Mouse (Mus musculus) kidney, adult 2 months (tissue): ENCODE results near the gene Pdilt. TPM values are rescaled to one million over a fixed set of nuclear protein-coding genes. Genes with fewer than 3 reads are reported as not detected.

Experiments
- DNase-seq: peaks from one replicate; pipeline ENCODE4 v3.0.0; 2021
- H3K27ac ChIP-seq: fragments of 200-500 bp; 2 replicates; pipeline ENCODE4 v1.5.1; 2012; ENCODE audit warnings: low read depth, low read length, control low read depth, inconsistent platforms; ENCODE audit not compliant: insufficient read depth
- H3K27me3 ChIP-seq: fragments of 200-500 bp; replicated peaks from 2 replicates; pipeline ENCODE4 v1.6.1; 2012; ENCODE audit warnings: mild to moderate bottlenecking, moderate library complexity, low read length, inconsistent platforms; ENCODE audit not compliant: control insufficient read depth, insufficient read depth
- H3K36me3 ChIP-seq: fragments of 200-500 bp; 2 replicates; pipeline ENCODE4 v1.6.1; 2012; ENCODE audit warnings: mild to moderate bottlenecking, moderate library complexity, low read length, inconsistent platforms; ENCODE audit not compliant: control insufficient read depth, insufficient read depth
- H3K4me1 ChIP-seq: fragments of 200-500 bp; 2 replicates; pipeline ENCODE4 v1.6.1; 2011; ENCODE audit warnings: low read length; ENCODE audit not compliant: control insufficient read depth, insufficient read depth
- H3K4me3 ChIP-seq: fragments of 200-500 bp; 2 replicates; pipeline ENCODE4 v1.5.1; 2011; ENCODE audit warnings: mild to moderate bottlenecking, low read depth, low read length, control low read depth; ENCODE audit not compliant: insufficient read depth
- CTCF ChIP-seq: fragments of 200-500 bp; conservative IDR thresholded peaks from 2 replicates; pipeline ENCODE4 v1.5.1; 2011; ENCODE audit warnings: low read depth, mild to moderate bottlenecking, control low read depth, low read length, moderate library complexity, mixed read lengths; ENCODE audit not compliant: insufficient read depth, insufficient read length
- POLR2A ChIP-seq: fragments of 200-500 bp; IDR thresholded peaks from one replicate; pipeline ENCODE4 v1.6.1; 2011; ENCODE audit warnings: low read depth, low read length, control low read depth
- WGBS: fragments of 180-500 bp; shearing (Covaris S2); methylation state at CpG from one replicate; pipeline ENCODE4 v1.1.7; 2018; 5-methylcytosine and 5-hydroxymethylcytosine counted together
- polyA plus RNA-seq: library from polyadenylated mRNA; depleted of rRNA; stranded (reverse); fragments of >200 nt; gene quantifications from 2 replicates; pipeline ENCODE4 v1.2.3, GENCODE M21; 2012

Gene Pdilt
- polyA plus RNA-seq, 1 experiment, result 2.2 TPM

DNA sequence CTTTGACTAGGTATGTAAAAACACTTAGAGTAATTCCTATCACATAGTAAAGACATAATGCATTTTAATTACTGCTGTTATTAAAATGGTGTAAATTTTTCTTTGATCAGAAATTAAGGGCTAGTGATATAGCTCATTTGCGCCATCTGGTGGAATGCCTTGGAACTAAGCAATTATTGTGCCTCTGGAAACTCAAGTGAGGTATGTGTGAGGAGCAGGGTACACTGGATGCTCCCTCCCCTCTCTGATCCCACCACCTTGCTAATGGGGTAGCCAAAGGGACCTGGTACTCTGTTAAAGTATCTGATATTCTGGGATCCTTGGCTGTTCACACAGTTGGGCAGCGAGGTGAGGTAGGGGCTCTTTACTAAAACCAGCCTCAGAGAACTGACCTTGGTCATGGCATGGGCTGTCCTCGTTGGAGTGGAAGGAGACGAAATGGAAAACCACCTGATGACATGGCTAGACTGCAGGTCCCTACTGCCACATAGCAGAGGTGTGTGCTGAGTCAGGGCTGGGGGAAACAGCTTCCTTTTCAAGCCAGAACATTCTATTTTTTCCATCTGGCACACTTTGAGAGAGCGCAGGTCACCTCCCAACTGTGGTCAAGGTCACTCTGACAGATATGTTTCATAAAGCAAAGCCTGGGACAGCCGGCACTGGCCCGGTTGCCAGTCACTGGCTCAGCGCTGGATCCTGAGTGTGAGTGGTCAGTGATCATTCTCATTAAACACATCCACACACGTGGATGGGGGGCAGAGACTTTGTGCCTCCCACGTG is 7.6 kb downstream of the Pdilt start:
- Histone ChIP-seq H3K27ac (no peak overlapping the region), H3K27me3 (no peaks in the 10 kb centered on the region), H3K4me1 (peaks cover 11% of the 10 kb centered on the region; the same call in 1 of the 2 replicates), H3K4me3 (no peak overlapping the region), H3K36me3 (no peaks in the 10 kb centered on the region)
- peak; percentile 63 for DNase-seq
- WGBS, result 52% methylated on average over 10 of the region's 10 CpGs
- TF ChIP-seq CTCF (peak; percentile 43), POLR2A (no peak)

DNA sequence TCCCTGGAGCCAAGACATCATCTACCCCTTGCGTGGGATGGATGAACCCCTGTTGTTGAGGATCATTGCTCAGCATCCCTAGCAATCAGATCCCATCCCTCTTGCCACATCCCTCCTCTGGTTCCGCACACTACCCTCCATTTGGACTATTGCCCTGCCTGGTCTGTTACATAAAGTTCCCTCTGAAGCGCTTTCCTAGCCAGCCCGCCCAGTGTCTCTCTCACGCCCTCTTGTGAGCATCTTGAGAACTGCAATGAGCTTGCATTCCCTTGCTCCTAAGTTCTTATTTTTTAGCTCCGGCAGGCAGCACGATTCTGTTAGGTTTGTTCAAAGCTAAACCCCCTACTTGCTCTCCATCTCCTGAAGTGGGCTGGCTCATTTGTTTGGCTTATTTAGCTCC is 10.2 kb downstream of the Pdilt start:
- no peaks in the 10 kb centered on the region for H3K36me3 ChIP-seq
- DNase-seq, result peak; percentile 93
- WGBS, result 14% methylated on average over 7 of the region's 7 CpGs
- H3K27ac ChIP-seq, result peak overlapping the region; percentile 22
- H3K4me1 ChIP-seq, result peaks cover 11% of the 10 kb centered on the region; the same call in 1 of the 2 replicates
- no peak overlapping the region for H3K4me3 ChIP-seq
- H3K27me3 ChIP-seq, result no peaks in the 10 kb centered on the region
- TF ChIP-seq POLR2A (no peak), CTCF (peak; percentile 93)

DNA sequence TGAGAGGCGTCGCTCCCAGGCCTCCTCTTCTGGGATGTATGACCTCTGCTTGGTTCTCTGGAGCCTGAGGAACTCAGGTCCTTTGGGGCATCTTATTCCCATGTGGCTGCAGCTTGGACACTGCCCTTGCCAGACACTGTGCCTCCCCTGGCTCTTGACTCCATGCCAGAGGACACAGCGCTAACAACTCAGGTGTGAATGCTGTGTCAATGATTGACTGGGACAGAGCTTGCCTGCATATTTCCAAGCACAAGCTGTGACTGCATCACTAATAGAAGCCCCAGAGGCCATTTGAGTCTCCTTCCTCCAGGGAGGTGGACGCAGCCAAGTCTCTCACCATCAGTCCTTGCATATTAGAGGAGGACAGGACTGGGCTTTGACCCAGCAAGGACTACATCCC is 12.1 kb downstream of the Pdilt start:
- TF ChIP-seq POLR2A (no peak), CTCF (no peak)
- no peak overlapping the region for H3K4me3 ChIP-seq
- H3K27ac ChIP-seq, result peak overlapping the region; percentile 93
- peaks cover 11% of the 10 kb centered on the region; the same call in 1 of the 2 replicates for H3K4me1 ChIP-seq
- no peaks in the 10 kb centered on the region for H3K27me3 ChIP-seq
- H3K36me3 ChIP-seq, result no peaks in the 10 kb centered on the region
- DNase-seq, result peak; percentile 98
- 40% methylated on average over 4 of the region's 4 CpGs for WGBS

DNA sequence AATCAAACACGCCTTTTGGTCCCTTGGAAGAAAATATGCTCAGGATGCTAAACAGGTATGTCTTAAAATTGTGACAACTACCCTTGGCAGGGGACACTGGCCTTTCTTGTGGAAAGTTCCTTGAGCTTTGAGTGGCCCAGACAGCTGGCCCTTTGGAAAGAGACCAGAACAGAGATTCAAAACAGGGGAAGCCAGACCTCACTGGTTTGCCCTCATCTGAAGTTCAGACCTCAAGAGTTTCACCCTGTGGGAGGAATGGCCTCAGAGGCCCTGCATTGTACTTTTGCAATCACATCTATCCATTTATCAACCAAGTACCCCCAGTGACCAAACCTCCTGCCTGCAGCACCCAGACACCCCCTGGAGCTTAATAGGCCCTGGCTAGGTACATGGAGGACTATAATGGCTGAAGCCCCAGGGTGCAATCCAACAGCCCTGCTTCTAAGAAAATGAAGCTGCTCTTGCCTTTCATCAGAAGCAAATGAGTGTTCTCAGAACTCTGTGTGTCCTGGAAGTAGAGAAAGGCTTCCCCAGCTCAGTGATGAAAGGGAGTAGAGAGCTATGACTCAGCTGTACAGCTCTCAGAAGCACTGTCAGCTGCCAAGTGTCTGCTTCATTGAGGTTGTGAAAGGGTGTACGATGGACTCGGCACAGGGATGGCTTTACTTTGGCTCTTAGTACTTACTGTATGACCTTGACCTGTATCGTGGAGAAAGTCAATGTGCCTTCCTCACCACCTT is 33.1 kb downstream of the Pdilt start:
- peak; percentile 65 for DNase-seq
- H3K27ac ChIP-seq, result peak overlapping the region; percentile 54
- WGBS, result 51% methylated on average over 4 of the region's 4 CpGs

DNA sequence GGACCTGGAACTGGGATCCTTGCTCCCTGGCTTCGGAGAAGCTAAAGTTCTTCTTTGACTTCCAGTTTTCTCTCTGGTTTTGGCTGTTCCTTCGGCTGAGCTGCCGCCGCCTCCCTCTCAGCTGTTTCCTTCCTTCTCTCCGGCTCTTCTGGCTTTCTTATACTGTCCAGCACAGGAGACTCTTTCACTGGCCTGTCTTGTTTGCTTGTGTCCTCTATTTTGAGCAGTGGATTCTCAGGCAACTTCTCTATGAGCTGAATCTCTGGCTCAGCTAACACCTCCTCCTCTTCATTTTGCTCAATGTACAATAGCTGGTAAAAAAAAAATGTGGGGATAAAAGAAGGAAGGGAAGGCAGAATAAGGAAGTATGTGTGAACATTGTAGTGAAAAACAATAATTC is 36.6 kb downstream of the Pdilt start:
- H3K27ac ChIP-seq, result no peak overlapping the region
- no peak for TF ChIP-seq POLR2A
- no peak for TF ChIP-seq CTCF
- H3K4me1 ChIP-seq, result no peaks in the 10 kb centered on the region
- H3K4me3 ChIP-seq, result no peak overlapping the region
- DNase-seq, result no peak
- H3K36me3 ChIP-seq, result no peaks in the 10 kb centered on the region
- WGBS, result 86% methylated on average over 5 of the region's 5 CpGs
- no peaks in the 10 kb centered on the region for H3K27me3 ChIP-seq

More for the DNA sequence above, 33.1 kb downstream of the Pdilt start:
- Histone ChIP-seq H3K27me3 (no peaks in the 10 kb centered on the region; the same call in 1 of the 2 replicates), H3K4me3 (no peak overlapping the region), H3K4me1 (no peaks in the 10 kb centered on the region), H3K36me3 (no peaks in the 10 kb centered on the region)
- TF ChIP-seq POLR2A (no peak), CTCF (no peak)

DNA sequence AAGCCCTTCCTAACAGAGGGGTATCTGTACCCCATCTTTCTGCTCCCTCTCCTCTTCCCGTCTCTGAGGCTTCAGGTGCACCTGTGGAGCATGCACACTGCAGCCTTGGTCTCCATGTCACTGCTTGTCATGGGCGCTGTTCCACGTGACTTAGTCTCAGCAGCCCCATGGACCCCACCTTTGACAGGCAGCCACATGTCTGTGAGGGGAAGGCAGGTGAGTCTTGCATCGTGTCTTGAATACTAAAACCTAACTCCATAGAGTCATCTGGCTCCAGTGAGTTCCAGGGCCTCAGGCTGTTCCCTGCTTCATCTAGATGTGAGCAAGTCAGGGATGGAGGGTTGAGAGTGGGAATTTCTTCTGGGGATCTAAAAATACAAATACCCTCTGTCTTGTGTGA is 39.1 kb downstream of the Pdilt start:
- H3K4me3 ChIP-seq, result no peak overlapping the region
- 81% methylated on average over 4 of the region's 4 CpGs for WGBS

DNA sequence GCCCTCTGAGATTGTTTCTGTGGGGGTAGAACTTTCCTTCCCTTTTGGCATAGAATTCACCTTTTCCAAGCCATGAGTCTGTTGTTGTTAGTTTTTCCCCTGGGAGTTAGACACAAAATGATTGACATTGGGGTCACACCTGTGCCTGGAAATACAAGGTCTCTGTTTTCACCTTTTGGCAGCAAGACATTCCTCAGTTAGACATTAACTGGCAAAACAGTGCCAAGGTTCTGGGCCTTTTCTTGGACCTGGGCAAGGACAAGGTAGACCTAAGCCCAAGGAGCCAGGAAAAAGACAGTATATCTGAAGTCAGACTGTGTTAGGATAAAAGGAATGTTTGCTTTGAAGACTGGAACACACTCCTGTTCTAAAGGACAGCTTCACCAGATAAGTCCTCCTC is 44.0 kb downstream of the Pdilt start, which contains the start of gene Umod:
Gene Umod (minus strand): TSS at position 27 of the 400 bp plus-strand sequence.
- peak; percentile 95 for DNase-seq
- TF ChIP-seq POLR2A (no peak), CTCF (no peak)

More for the DNA sequence above, 39.1 kb downstream of the Pdilt start:
- TF ChIP-seq CTCF (no peak), POLR2A (no peak)
- H3K27me3 ChIP-seq, result no peaks in the 10 kb centered on the region
- DNase-seq, result peak; percentile 67
- H3K27ac ChIP-seq, result peak overlapping the region; percentile 88
- peaks cover 5% of the 10 kb centered on the region; the same call in 1 of the 2 replicates for H3K4me1 ChIP-seq
- no peaks in the 10 kb centered on the region for H3K36me3 ChIP-seq

More for the DNA sequence above, 44.0 kb downstream of the Pdilt start, which contains the start of gene Umod:
- Histone ChIP-seq H3K4me1 (peaks cover 8% of the 10 kb centered on the region; the same call in 1 of the 2 replicates), H3K36me3 (no peaks in the 10 kb centered on the region), H3K27me3 (no peaks in the 10 kb centered on the region), H3K27ac (peak within 1 kb of the TSS; percentile 96), H3K4me3 (peak within 1 kb of the TSS; percentile 32)
